Mouse (Mus musculus): ENCODE measurements around the gene Ltbp1. TPM values are rescaled to one million over a fixed set of nuclear protein-coding genes. Genes with fewer than 3 reads are reported as not detected.

The Ltbp1 gene
- polyA plus RNA-seq (2017; shearing (Covaris generic)) = under 1 TPM in 1 of 2 experiments, not detected in 1; 0.84 TPM

GRCm38 (mm10) chr17:75005281-75005684 lies at the start of gene Ltbp1:
Gene Ltbp1, plus strand, starts transcription at chr17:75005568.

DNA sequence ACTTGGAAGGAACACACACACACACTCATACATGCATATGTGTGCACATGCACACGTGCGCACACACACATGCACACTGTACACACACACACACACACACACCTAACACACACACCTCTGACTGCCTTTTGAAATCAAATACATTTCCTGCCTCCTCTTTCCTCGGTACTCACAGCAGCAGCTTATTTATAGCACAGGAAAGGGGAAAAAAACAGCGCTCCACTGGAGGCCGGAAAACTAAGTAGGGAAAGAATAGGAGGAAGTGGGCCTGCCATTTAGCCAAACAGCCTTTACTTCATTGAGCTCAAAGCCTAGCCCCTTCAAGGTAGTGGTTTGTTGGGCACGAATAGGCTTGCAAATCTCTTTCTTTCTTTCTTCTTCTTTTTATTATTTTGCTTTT lies 430.2 kb downstream of the Ltbp1 start, which contains the start of gene Rasgrp3:
Gene Rasgrp3, plus strand, starts transcription at position 298 of the 400 bp plus-strand sequence.

